Mouse (Mus musculus) liver, adult 2 months (tissue): ENCODE measurements around the gene Car10. TPM values are rescaled to one million over a fixed set of nuclear protein-coding genes. Genes with fewer than 3 reads are reported as not detected.

ENCODE experiments used
- DNase-seq: peaks from one replicate; pipeline ENCODE4 v3.0.0-alpha.2; 2011; ENCODE audit warnings: low read depth, low spot score; ENCODE audit errors: extremely low read depth
- H3K27ac ChIP-seq: fragments of 200-500 bp; replicated peaks from 2 replicates; pipeline ENCODE4 v1.5.1; 2012; ENCODE audit warnings: low read depth, mild to moderate bottlenecking, control low read depth, inconsistent platforms, low read length; ENCODE audit not compliant: insufficient read depth
- H3K27me3 ChIP-seq: fragments of 200-500 bp; 2 replicates; pipeline ENCODE4 v1.6.1; 2012; ENCODE audit warnings: mild to moderate bottlenecking, moderate library complexity, low read length, inconsistent platforms; ENCODE audit not compliant: control insufficient read depth, insufficient read depth
- H3K36me3 ChIP-seq: fragments of 200-500 bp; 2 replicates; pipeline ENCODE4 v1.6.1; 2012; ENCODE audit warnings: low read length, inconsistent platforms; ENCODE audit not compliant: control insufficient read depth, insufficient read depth
- H3K4me1 ChIP-seq: fragments of 200-500 bp; 2 replicates; pipeline ENCODE4 v1.6.1; 2011; ENCODE audit warnings: low read length; ENCODE audit not compliant: control insufficient read depth, insufficient read depth
- H3K4me3 ChIP-seq: fragments of 200-500 bp; 2 replicates; pipeline ENCODE4 v1.5.1; 2011; ENCODE audit warnings: low read depth, mild to moderate bottlenecking, control low read depth, low read length, moderate library complexity; ENCODE audit not compliant: insufficient read depth
- H3K79me2 ChIP-seq: fragments of 200-500 bp; 2 replicates; pipeline ENCODE4 v1.6.1; 2012; ENCODE audit warnings: inconsistent platforms, mild to moderate bottlenecking, low read length, moderate library complexity; ENCODE audit not compliant: control insufficient read depth, insufficient read depth
- H3K9ac ChIP-seq: fragments of 200-500 bp; 2 replicates; pipeline ENCODE4 v1.6.1; 2012; ENCODE audit warnings: low read depth, mild to moderate bottlenecking, control low read depth, inconsistent platforms, low read length
- CTCF ChIP-seq: fragments of 200-500 bp; IDR thresholded peaks from 2 replicates; pipeline ENCODE4 v1.5.1; 2011; ENCODE audit warnings: low read depth, low read length, control low read depth
- POLR2A ChIP-seq: fragments of 200-500 bp; IDR thresholded peaks from 2 replicates; pipeline ENCODE4 v1.6.1; 2011; ENCODE audit warnings: low read length, control low read depth; ENCODE audit not compliant: insufficient read depth; ENCODE audit errors: extremely low read depth
- WGBS: fragments of 180-500 bp; shearing (Covaris S2); methylation state at CpG from one replicate; pipeline ENCODE4 v1.1.7; 2018; 5-methylcytosine and 5-hydroxymethylcytosine counted together
- polyA plus RNA-seq: library from polyadenylated mRNA; depleted of rRNA; stranded (reverse); fragments of >200 nt; gene quantifications from 2 replicates; pipeline ENCODE4 v1.2.3, GENCODE M21; 2012
- total RNA-seq: library from RNA; depleted of rRNA; stranded (reverse); fragments of >200 nt; gene quantifications from 2 replicates; pipeline ENCODE4 v1.2.3, GENCODE M21; 2014

The Car10 gene
- total and polyA plus RNA-seq, 2 experiments = not detected

- Histone ChIP-seq H3K4me1 (no peaks in the 10 kb centered on the region), H3K4me3 (no peak overlapping the region), H3K36me3 (no peaks in the 10 kb centered on the region), H3K9ac (no peak overlapping the region), H3K27ac (no peak overlapping the region), H3K79me2 (no peaks in the 10 kb centered on the region), H3K27me3 (no peaks in the 10 kb centered on the region; the same call in 1 of the 2 replicates)
- 72% methylated on average over 3 of the region's 3 CpGs for WGBS
- no peak for DNase-seq
- no peak for TF ChIP-seq POLR2A
- TF ChIP-seq CTCF = no peak
Observed at GRCm38 (mm10) chr11:93639410-93639809, 541.6 kb downstream of the Car10 start.

- H3K9ac ChIP-seq = no peak overlapping the region
- DNase-seq = no peak
- no peaks in the 10 kb centered on the region for H3K79me2 ChIP-seq
- no peaks in the 10 kb centered on the region; the same call in 1 of the 2 replicates for H3K27me3 ChIP-seq
- WGBS = 81% methylated on average over 5 of the region's 5 CpGs
- no peak overlapping the region for H3K4me3 ChIP-seq
- no peak overlapping the region for H3K27ac ChIP-seq
- no peaks in the 10 kb centered on the region for H3K36me3 ChIP-seq
- no peaks in the 10 kb centered on the region for H3K4me1 ChIP-seq
- TF ChIP-seq CTCF = no peak
Observed at GRCm38 (mm10) chr11:93640954-93641353, 543.1 kb downstream of the Car10 start.

GRCm38 (mm10) chr11:93642331-93642730 lies 544.5 kb downstream of the Car10 start:
- DNase-seq = no peak
- H3K27me3 ChIP-seq = no peaks in the 10 kb centered on the region; the same call in 1 of the 2 replicates
- no peaks in the 10 kb centered on the region for H3K79me2 ChIP-seq
- TF ChIP-seq CTCF (no peak), POLR2A (no peak)
- no peak overlapping the region for H3K4me3 ChIP-seq
- no peaks in the 10 kb centered on the region for H3K4me1 ChIP-seq
- no peak overlapping the region for H3K9ac ChIP-seq
- H3K36me3 ChIP-seq = no peaks in the 10 kb centered on the region
- H3K27ac ChIP-seq = no peak overlapping the region
- WGBS = 92% methylated on average over 1 of the region's 1 CpGs

GRCm38 (mm10) chr11:93643006-93643405 lies 545.2 kb downstream of the Car10 start:
- Histone ChIP-seq H3K27ac (no peak overlapping the region), H3K4me1 (no peaks in the 10 kb centered on the region), H3K9ac (no peak overlapping the region), H3K27me3 (no peaks in the 10 kb centered on the region; the same call in 1 of the 2 replicates), H3K79me2 (no peaks in the 10 kb centered on the region), H3K36me3 (no peaks in the 10 kb centered on the region), H3K4me3 (no peak overlapping the region)
- TF ChIP-seq POLR2A (no peak), CTCF (no peak)
- WGBS = 79% methylated on average over 4 of the region's 4 CpGs
- DNase-seq = no peak

GRCm38 (mm10) chr11:93643436-93643835 lies 545.6 kb downstream of the Car10 start:
- DNase-seq = no peak
- Histone ChIP-seq H3K36me3 (no peaks in the 10 kb centered on the region), H3K9ac (no peak overlapping the region), H3K79me2 (no peaks in the 10 kb centered on the region), H3K4me1 (no peaks in the 10 kb centered on the region), H3K27ac (no peak overlapping the region), H3K4me3 (no peak overlapping the region), H3K27me3 (no peaks in the 10 kb centered on the region; the same call in 1 of the 2 replicates)
- no peak for TF ChIP-seq POLR2A
- no peak for TF ChIP-seq CTCF
- whole genome bisulfite sequencing = 93% methylated on average over 9 of the region's 9 CpGs

GRCm38 (mm10) chr11:93646216-93646615 lies 548.4 kb downstream of the Car10 start:
- 90% methylated on average over 3 of the region's 3 CpGs for WGBS
- DNase-seq = no peak
- H3K79me2 ChIP-seq = no peaks in the 10 kb centered on the region
- H3K27ac ChIP-seq = no peak overlapping the region
- no peak overlapping the region for H3K4me3 ChIP-seq
- H3K27me3 ChIP-seq = no peaks in the 10 kb centered on the region; the same call in 1 of the 2 replicates
- no peaks in the 10 kb centered on the region for H3K4me1 ChIP-seq
- no peak for TF ChIP-seq CTCF
- TF ChIP-seq POLR2A = no peak
- no peaks in the 10 kb centered on the region for H3K36me3 ChIP-seq
- H3K9ac ChIP-seq = no peak overlapping the region
